7 mouse cellular contexts compared by ENCODE assay signal in the genomic region with DNA sequence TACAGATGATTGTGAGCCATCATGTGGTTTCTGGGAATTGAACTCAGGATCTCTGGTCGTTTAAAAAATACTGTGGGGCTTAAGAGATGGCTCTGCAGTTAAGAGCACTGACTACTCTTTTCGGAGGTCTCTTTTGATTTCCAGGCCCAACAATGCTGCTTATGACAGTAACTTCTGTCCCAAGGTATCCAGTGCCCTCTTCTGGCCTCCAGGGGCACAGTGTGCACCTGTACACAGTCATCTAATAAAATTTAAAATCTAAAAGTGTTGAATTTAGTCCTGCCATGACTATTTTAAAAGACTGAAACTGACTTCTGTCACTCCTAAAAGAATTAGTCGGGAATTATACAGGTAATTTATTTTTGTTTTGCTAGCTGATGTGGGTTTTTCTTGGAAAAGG. TPM values are rescaled to one million over a fixed set of nuclear protein-coding genes. Genes with fewer than 3 reads are reported as not detected.
DNase-seq lines count a peak whose midpoint lies in the region; ATAC-seq and TF ChIP-seq lines count a peak whose summit lies in the region.

No protein-coding gene starts in this region.

- intact Hi-C loops in left cerebral cortex, adult 2 months (cut with DNase I) = no loop called here
- intact Hi-C loops in left cerebral cortex, postnatal 14 days (cut with DNase I) = no loop called here
- intact Hi-C loops in gastrocnemius, postnatal 36 days (cut with DNase I) = no loop called here

- peak overlapping the region; percentile 80 for H3K4me2 ChIP-seq in hindbrain, embryonic 13.5 days
- peak overlapping the region; percentile 72; the same call in 1 of the 2 replicates for H3K4me2 ChIP-seq in midbrain, embryonic 15.5 days

- H3K4me1 ChIP-seq in hindbrain, embryonic 13.5 days (replicated peaks) = peaks cover 5% of the 10 kb centered on the region
- H3K4me1 ChIP-seq in midbrain, embryonic 15.5 days = peaks cover 8% of the 10 kb centered on the region

- peak overlapping the region; percentile 65 for H3K4me3 ChIP-seq in left cerebral cortex, adult 2 months
- peak overlapping the region; percentile 75 for H3K4me3 ChIP-seq in hindbrain, embryonic 13.5 days
- H3K4me3 ChIP-seq in midbrain, embryonic 15.5 days = peak overlapping the region; percentile 66

- peak; percentile 45 for TF ChIP-seq CTCF in left cerebral cortex, adult 2 months (IDR thresholded peaks at IDR 0.05)

- H3K36me3 ChIP-seq in hindbrain, embryonic 13.5 days = no peaks in the 10 kb centered on the region
- H3K36me3 ChIP-seq in midbrain, embryonic 15.5 days (replicated peaks) = no peaks in the 10 kb centered on the region

- WGBS in hindbrain, embryonic 13.5 days = 58% methylated on average over 3 of the region's 3 CpGs
- WGBS in midbrain, embryonic 15.5 days = 43% methylated on average over 3 of the region's 3 CpGs

- peak overlapping the region; percentile 99; the same call in 1 of the 2 replicates for H3K27ac ChIP-seq in left cerebral cortex, adult 2 months
- H3K27ac ChIP-seq in hindbrain, embryonic 13.5 days = no peak overlapping the region
- H3K27ac ChIP-seq in midbrain, embryonic 15.5 days = no peak overlapping the region

- DNase-seq in left cerebral cortex, adult 2 months (ENCODE audit: extremely low spot score in 1 of 2, low spot score in 2 of 2) = no peak
- no peak for DNase-seq in left cerebral cortex, postnatal 14 days (ENCODE audit: low spot score in 2 of 2)
- peak; percentile 59 for DNase-seq in NIH3T3 (ENCODE audit: low read depth)
- no peak for DNase-seq in gastrocnemius, postnatal 36 days
- DNase-seq in layer of hippocampus, adult 18-20 months (ENCODE audit: low spot score in 2 of 2) = no peak

- H3K9ac ChIP-seq in hindbrain, embryonic 13.5 days = peak overlapping the region; percentile 81; the same call in 1 of the 2 replicates
- H3K9ac ChIP-seq in midbrain, embryonic 15.5 days = no peak overlapping the region

- H3K27me3 ChIP-seq in hindbrain, embryonic 13.5 days = no peaks in the 10 kb centered on the region
- H3K27me3 ChIP-seq in midbrain, embryonic 15.5 days (replicated peaks) = no peaks in the 10 kb centered on the region

- no peak for ATAC-seq in hindbrain, embryonic 13.5 days (ENCODE audit: low FRiP score)
- ATAC-seq in midbrain, embryonic 15.5 days (replicated peaks) = no peak

- H3K9me3 ChIP-seq in hindbrain, embryonic 13.5 days = no peaks in the 10 kb centered on the region
- no peaks in the 10 kb centered on the region for H3K9me3 ChIP-seq in midbrain, embryonic 15.5 days

RNA-seq across cellular contexts. Expression of a gene that starts 0.9 kb away (rescaled TPM):
- total RNA-seq in left cerebral cortex, adult 2 months (2021) = 10 to 100 TPM; 34.0 to 34.9 TPM
- total RNA-seq in left cerebral cortex, postnatal 14 days (2021) = 10 to 100 TPM; 14.7 to 15.2 TPM
- polyA plus RNA-seq in hindbrain, embryonic 13.5 days (2015; fragmentation: Nextera tagmentation; extraction: Ambion mirVana) = 6.6 and 9.3 TPM in 2 replicates
- polyA plus RNA-seq in midbrain, embryonic 15.5 days (2015; fragmentation: Nextera tagmentation; extraction: Ambion mirVana) = 6.8 and 7.7 TPM in 2 replicates
- 1 to 10 TPM; 6.8 to 8.8 TPM for total RNA-seq in gastrocnemius, postnatal 36 days (2021)
- 10 to 100 TPM; 35.2 to 36.6 TPM for total RNA-seq in layer of hippocampus, adult 18-20 months (2021)

RNA-seq across cellular contexts. Expression of a gene that starts 23.2 kb away (rescaled TPM):
- under 1 TPM; 0.11 to 0.63 TPM for total RNA-seq in left cerebral cortex, adult 2 months (2021)
- under 1 TPM; 0.36 to 0.62 TPM for total RNA-seq in left cerebral cortex, postnatal 14 days (2021)
- 0.27 and 0.62 TPM in 2 replicates for polyA plus RNA-seq in hindbrain, embryonic 13.5 days (2015; fragmentation: Nextera tagmentation; extraction: Ambion mirVana)
- 0.26 TPM in 1 of 2 replicates, not detected in the other for polyA plus RNA-seq in midbrain, embryonic 15.5 days (2015; fragmentation: Nextera tagmentation; extraction: Ambion mirVana)
- total RNA-seq in gastrocnemius, postnatal 36 days (2021) = under 1 TPM; 0.32 to 0.46 TPM
- under 1 TPM; 0.13 to 0.35 TPM for total RNA-seq in layer of hippocampus, adult 18-20 months (2021)
